Mouse (Mus musculus): ENCODE data around the gene Fndc8. TPM values are rescaled to one million over a fixed set of nuclear protein-coding genes. Genes with fewer than 3 reads are reported as not detected.

The Fndc8 gene
- polyA plus RNA-seq, 1 experiment from 2014 or later, result 0.51 TPM

GRCm38 (mm10) chr11:82875631-82876030 is 16.3 kb upstream of the Fndc8 start:
- no peaks in the 10 kb centered on the region for H3K9me3 ChIP-seq (ENCODE audit: control insufficient read depth, low read length)
- H3K4me2 ChIP-seq (ENCODE audit: low read length), result no peak overlapping the region
- WGBS, result 87% methylated on average over 5 of the region's 5 CpGs
- no peaks in the 10 kb centered on the region for H3K27me3 ChIP-seq (replicated peaks; ENCODE audit: control insufficient read depth, insufficient read depth, low read length)
- peaks cover 1% of the 10 kb centered on the region; the same call in 1 of the 2 replicates for H3K4me1 ChIP-seq (ENCODE audit: control insufficient read depth, insufficient read depth, low read depth, low read length)
- H3K36me3 ChIP-seq (ENCODE audit: control insufficient read depth, insufficient read depth, low read length), result no peaks in the 10 kb centered on the region
- no peak overlapping the region for H3K9ac ChIP-seq (ENCODE audit: low read depth, low read length)
- no peak overlapping the region for H3K4me3 ChIP-seq (ENCODE audit: low read length)
- H3K27ac ChIP-seq (ENCODE audit: low read depth, low read length), result no peak overlapping the region
- ATAC-seq, result no peak

GRCm38 (mm10) chr11:82877726-82878344 is 14.1 kb upstream of the Fndc8 start:
- no peaks in the 10 kb centered on the region for H3K4me1 ChIP-seq (ENCODE audit: control insufficient read depth, insufficient read depth, low read depth, low read length)
- H3K27ac ChIP-seq (ENCODE audit: low read depth, low read length), result no peak overlapping the region
- no peak for ATAC-seq
- no peaks in the 10 kb centered on the region for H3K27me3 ChIP-seq (replicated peaks; ENCODE audit: control insufficient read depth, insufficient read depth, low read length)
- H3K36me3 ChIP-seq (ENCODE audit: control insufficient read depth, insufficient read depth, low read length), result no peaks in the 10 kb centered on the region
- no peak overlapping the region for H3K4me2 ChIP-seq (ENCODE audit: low read length)
- 74% methylated on average over 7 of the region's 7 CpGs for WGBS
- no peaks in the 10 kb centered on the region for H3K9me3 ChIP-seq (ENCODE audit: control insufficient read depth, low read length)
- no peak overlapping the region for H3K4me3 ChIP-seq (ENCODE audit: low read length)
- H3K9ac ChIP-seq (ENCODE audit: low read depth, low read length), result no peak overlapping the region

GRCm38 (mm10) chr11:82883180-82883579 is 8.7 kb upstream of the Fndc8 start:
- Histone ChIP-seq H3K9ac (ENCODE audit: low read depth, low read length) (no peak overlapping the region), H3K27me3 (replicated peaks; ENCODE audit: control insufficient read depth, insufficient read depth, low read length) (no peaks in the 10 kb centered on the region), H3K9me3 (ENCODE audit: control insufficient read depth, low read length) (no peaks in the 10 kb centered on the region), H3K4me3 (ENCODE audit: low read length) (no peak overlapping the region), H3K27ac (ENCODE audit: low read depth, low read length) (no peak overlapping the region), H3K4me2 (ENCODE audit: low read length) (no peak overlapping the region), H3K4me1 (ENCODE audit: control insufficient read depth, insufficient read depth, low read depth, low read length) (no peaks in the 10 kb centered on the region), H3K36me3 (ENCODE audit: control insufficient read depth, insufficient read depth, low read length) (no peaks in the 10 kb centered on the region)
- no peak for ATAC-seq
- 75% methylated on average over 8 of the region's 8 CpGs for WGBS

GRCm38 (mm10) chr11:82886559-82886958 is 5.4 kb upstream of the Fndc8 start:
- no peak overlapping the region for H3K4me2 ChIP-seq (ENCODE audit: low read length)
- no peaks in the 10 kb centered on the region for H3K9me3 ChIP-seq (ENCODE audit: control insufficient read depth, low read length)
- ATAC-seq, result no peak
- H3K27ac ChIP-seq (ENCODE audit: low read depth, low read length), result no peak overlapping the region
- no peak overlapping the region for H3K9ac ChIP-seq (ENCODE audit: low read depth, low read length)
- WGBS, result 91% methylated on average over 3 of the region's 3 CpGs
- no peaks in the 10 kb centered on the region for H3K36me3 ChIP-seq (ENCODE audit: control insufficient read depth, insufficient read depth, low read length)
- H3K27me3 ChIP-seq (replicated peaks; ENCODE audit: control insufficient read depth, insufficient read depth, low read length), result peaks cover 5% of the 10 kb centered on the region; the same call in 1 of the 2 replicates
- H3K4me1 ChIP-seq (ENCODE audit: control insufficient read depth, insufficient read depth, low read depth, low read length), result peaks cover 17% of the 10 kb centered on the region
- no peak overlapping the region for H3K4me3 ChIP-seq (ENCODE audit: low read length)

GRCm38 (mm10) chr11:82888491-82888946 is 3.4 kb upstream of the Fndc8 start:
- Histone ChIP-seq H3K4me1 (ENCODE audit: control insufficient read depth, insufficient read depth, low read depth, low read length) (peaks cover 17% of the 10 kb centered on the region), H3K27ac (ENCODE audit: low read depth, low read length) (no peak overlapping the region), H3K36me3 (ENCODE audit: control insufficient read depth, insufficient read depth, low read length) (no peaks in the 10 kb centered on the region), H3K9me3 (ENCODE audit: control insufficient read depth, low read length) (no peaks in the 10 kb centered on the region), H3K4me3 (ENCODE audit: low read length) (no peak overlapping the region), H3K4me2 (ENCODE audit: low read length) (peak overlapping the region; percentile 19), H3K27me3 (replicated peaks; ENCODE audit: control insufficient read depth, insufficient read depth, low read length) (peaks cover 8% of the 10 kb centered on the region; the same call in 1 of the 2 replicates), H3K9ac (ENCODE audit: low read depth, low read length) (no peak overlapping the region; the same call in 1 of the 2 replicates)
- WGBS, result 31% methylated on average over 10 of the region's 10 CpGs
- peak; percentile 59 for ATAC-seq

GRCm38 (mm10) chr11:82889524-82890341 is 2.2 kb upstream of the Fndc8 start:
- 5% methylated on average over 30 of the region's 31 CpGs for WGBS
- Histone ChIP-seq H3K4me3 (ENCODE audit: low read length) (peak overlapping the region; percentile 74), H3K36me3 (ENCODE audit: control insufficient read depth, insufficient read depth, low read length) (no peaks in the 10 kb centered on the region), H3K9me3 (ENCODE audit: control insufficient read depth, low read length) (no peaks in the 10 kb centered on the region), H3K4me2 (ENCODE audit: low read length) (peak overlapping the region; percentile 97), H3K27ac (ENCODE audit: low read depth, low read length) (peak overlapping the region; percentile 42), H3K4me1 (ENCODE audit: control insufficient read depth, insufficient read depth, low read depth, low read length) (peaks cover 17% of the 10 kb centered on the region), H3K9ac (ENCODE audit: low read depth, low read length) (peak overlapping the region; percentile 82), H3K27me3 (replicated peaks; ENCODE audit: control insufficient read depth, insufficient read depth, low read length) (peaks cover 8% of the 10 kb centered on the region; the same call in 1 of the 2 replicates)
- ATAC-seq, result peak; percentile 55

GRCm38 (mm10) chr11:82890342-82890762 is 1.6 kb upstream of the Fndc8 start, which contains the start of gene Rad51d:
Gene Rad51d, minus strand, starts transcription at chr11:82890614.
- H3K4me3 ChIP-seq (ENCODE audit: low read length), result peak within 1 kb of the TSS; percentile 74
- H3K9ac ChIP-seq (ENCODE audit: low read depth, low read length), result peak within 1 kb of the TSS; percentile 82
- peak; percentile 91 for ATAC-seq
- H3K27me3 ChIP-seq (replicated peaks; ENCODE audit: control insufficient read depth, insufficient read depth, low read length), result peaks cover 8% of the 10 kb centered on the region; the same call in 1 of the 2 replicates
- H3K36me3 ChIP-seq (ENCODE audit: control insufficient read depth, insufficient read depth, low read length), result no peaks in the 10 kb centered on the region
- H3K9me3 ChIP-seq (ENCODE audit: control insufficient read depth, low read length), result no peaks in the 10 kb centered on the region
- H3K27ac ChIP-seq (ENCODE audit: low read depth, low read length), result peak within 1 kb of the TSS; percentile 42
- H3K4me1 ChIP-seq (ENCODE audit: control insufficient read depth, insufficient read depth, low read depth, low read length), result peaks cover 17% of the 10 kb centered on the region
- peak within 1 kb of the TSS; percentile 97 for H3K4me2 ChIP-seq (ENCODE audit: low read length)
- WGBS, result 0% methylated on average over 22 of the region's 26 CpGs

GRCm38 (mm10) chr11:82897478-82897877 is 5.6 kb downstream of the Fndc8 start:
- no peak overlapping the region for H3K27ac ChIP-seq (ENCODE audit: low read depth, low read length)
- 89% methylated on average over 10 of the region's 10 CpGs for WGBS
- H3K9me3 ChIP-seq (ENCODE audit: control insufficient read depth, low read length), result no peaks in the 10 kb centered on the region
- H3K4me2 ChIP-seq (ENCODE audit: low read length), result no peak overlapping the region
- H3K36me3 ChIP-seq (ENCODE audit: control insufficient read depth, insufficient read depth, low read length), result peaks cover 22% of the 10 kb centered on the region
- H3K4me3 ChIP-seq (ENCODE audit: low read length), result no peak overlapping the region
- no peak for ATAC-seq
- no peak overlapping the region for H3K9ac ChIP-seq (ENCODE audit: low read depth, low read length)
- H3K27me3 ChIP-seq (replicated peaks; ENCODE audit: control insufficient read depth, insufficient read depth, low read length), result no peaks in the 10 kb centered on the region
- no peaks in the 10 kb centered on the region for H3K4me1 ChIP-seq (ENCODE audit: control insufficient read depth, insufficient read depth, low read depth, low read length)

- Histone ChIP-seq H3K4me3 (ENCODE audit: low read length) (no peak overlapping the region), H3K9me3 (ENCODE audit: control insufficient read depth, low read length) (no peaks in the 10 kb centered on the region), H3K27ac (ENCODE audit: low read depth, low read length) (no peak overlapping the region), H3K36me3 (ENCODE audit: control insufficient read depth, insufficient read depth, low read length) (peaks cover 36% of the 10 kb centered on the region), H3K27me3 (replicated peaks; ENCODE audit: control insufficient read depth, insufficient read depth, low read length) (no peaks in the 10 kb centered on the region), H3K9ac (ENCODE audit: low read depth, low read length) (no peak overlapping the region), H3K4me2 (ENCODE audit: low read length) (no peak overlapping the region), H3K4me1 (ENCODE audit: control insufficient read depth, insufficient read depth, low read depth, low read length) (no peaks in the 10 kb centered on the region)
- 90% methylated on average over 5 of the region's 5 CpGs for WGBS
- no peak for ATAC-seq
Observed at GRCm38 (mm10) chr11:82899720-82900119, 7.8 kb downstream of the Fndc8 start.
